Mouse (Mus musculus) stomach, embryonic 16.5 days (tissue): ENCODE measurements around the gene Fam160b1. TPM values are rescaled to one million over a fixed set of nuclear protein-coding genes. Genes with fewer than 3 reads are reported as not detected.

Experiments used
- ATAC-seq: fragments of 200-750 bp; cut with Nextera tagmentation; 2 replicates; pipeline ENCODE4 v1.8.0; 2017; ENCODE audit warnings: moderate number of reproducible peaks, moderate TSS enrichment; ENCODE audit not compliant: insufficient read depth, low FRiP score
- H3K27ac ChIP-seq: fragments of 300-500 bp; sonication (generic); 2 replicates; pipeline ENCODE4 v1.5.1; 2014; ENCODE audit warnings: low read length
- H3K27me3 ChIP-seq: fragments of 300-500 bp; sonication (generic); 2 replicates; pipeline ENCODE4 v1.6.1; 2014; ENCODE audit warnings: low read length, control low read depth, mixed read lengths; ENCODE audit not compliant: control insufficient read depth, insufficient read depth
- H3K36me3 ChIP-seq: fragments of 300-500 bp; sonication (generic); 2 replicates; pipeline ENCODE4 v1.6.1; 2014; ENCODE audit warnings: low read length; ENCODE audit not compliant: control insufficient read depth, insufficient read depth
- H3K4me1 ChIP-seq: fragments of 300-500 bp; sonication (generic); 2 replicates; pipeline ENCODE4 v1.6.1; 2014; ENCODE audit warnings: low read length, control low read depth, mixed read lengths; ENCODE audit not compliant: control insufficient read depth, insufficient read depth
- H3K4me2 ChIP-seq: fragments of 300-500 bp; sonication (generic); 2 replicates; pipeline ENCODE4 v1.6.1; 2014; ENCODE audit warnings: low read depth, low read length, mixed read lengths
- H3K4me3 ChIP-seq: fragments of 300-500 bp; sonication (generic); replicated peaks from 2 replicates; pipeline ENCODE4 v1.5.1; 2014; ENCODE audit warnings: mild to moderate bottlenecking, low read length
- H3K9ac ChIP-seq: fragments of 300-500 bp; sonication (generic); 2 replicates; pipeline ENCODE4 v1.6.1; 2014; ENCODE audit warnings: low read length
- H3K9me3 ChIP-seq: fragments of 300-500 bp; sonication (generic); replicated peaks from 2 replicates; pipeline ENCODE4 v1.6.1; 2016; ENCODE audit warnings: low read length, control low read depth; ENCODE audit not compliant: control insufficient read depth
- WGBS: fragments of 180-500 bp; shearing (Covaris S2); extraction: QIAGEN DNeasy Blood & Tissue Kit; methylation state at CpG from one replicate; pipeline ENCODE4 v1.1.7; 2014; 5-methylcytosine and 5-hydroxymethylcytosine counted together
- polyA plus RNA-seq: library from polyadenylated mRNA; unstranded; fragments of >200 nt; fragmentation: Nextera tagmentation; extraction: Ambion mirVana; gene quantifications from 2 replicates; pipeline ENCODE4 v1.2.1, GENCODE M21; 2015

Fam160b1 gene
- polyA plus RNA-seq, 1 experiment from 2014 or later = 11.6 TPM

- Histone ChIP-seq H3K4me3 (peak overlapping the region; percentile 16), H3K4me1 (no peaks in the 10 kb centered on the region; the same call in 1 of the 2 replicates), H3K27ac (no peak overlapping the region), H3K27me3 (no peaks in the 10 kb centered on the region), H3K9ac (no peak overlapping the region), H3K4me2 (peak overlapping the region; percentile 32), H3K36me3 (no peaks in the 10 kb centered on the region), H3K9me3 (no peaks in the 10 kb centered on the region)
- ATAC-seq = no peak
- WGBS = 21% methylated on average over 16 of the region's 17 CpGs
Measured at GRCm38 (mm10) chr19:57417800-57418580, 57.5 kb downstream of the Fam160b1 start.

GRCm38 (mm10) chr19:57423402-57423801 is 62.9 kb downstream of the Fam160b1 start:
- no peak overlapping the region for H3K4me2 ChIP-seq

GRCm38 (mm10) chr19:57425296-57425695 is 64.8 kb downstream of the Fam160b1 start:
- no peak overlapping the region for H3K4me2 ChIP-seq
- no peak overlapping the region for H3K9ac ChIP-seq
- no peak overlapping the region for H3K4me3 ChIP-seq
- H3K9me3 ChIP-seq = no peaks in the 10 kb centered on the region
- no peaks in the 10 kb centered on the region for H3K4me1 ChIP-seq
- H3K36me3 ChIP-seq = no peaks in the 10 kb centered on the region
- ATAC-seq = no peak
- 94% methylated on average over 15 of the region's 15 CpGs for WGBS
- no peak overlapping the region for H3K27ac ChIP-seq
- H3K27me3 ChIP-seq = no peaks in the 10 kb centered on the region

More at GRCm38 (mm10) chr19:57423402-57423801, 62.9 kb downstream of the Fam160b1 start:
- no peaks in the 10 kb centered on the region; the same call in 1 of the 2 replicates for H3K4me1 ChIP-seq
- H3K27me3 ChIP-seq = no peaks in the 10 kb centered on the region
- no peak overlapping the region for H3K27ac ChIP-seq
- H3K4me3 ChIP-seq = no peak overlapping the region
- ATAC-seq = no peak
- H3K36me3 ChIP-seq = no peaks in the 10 kb centered on the region
- 18% methylated on average over 3 of the region's 3 CpGs for WGBS
- H3K9me3 ChIP-seq = no peaks in the 10 kb centered on the region
- H3K9ac ChIP-seq = no peak overlapping the region

GRCm38 (mm10) chr19:57426841-57427240 is 66.4 kb downstream of the Fam160b1 start:
- no peak for ATAC-seq
- Histone ChIP-seq H3K9ac (no peak overlapping the region), H3K4me2 (no peak overlapping the region), H3K27ac (no peak overlapping the region), H3K4me1 (no peaks in the 10 kb centered on the region), H3K4me3 (no peak overlapping the region), H3K27me3 (no peaks in the 10 kb centered on the region), H3K36me3 (no peaks in the 10 kb centered on the region), H3K9me3 (no peaks in the 10 kb centered on the region)
- WGBS = 87% methylated on average over 8 of the region's 8 CpGs

GRCm38 (mm10) chr19:57427756-57428438 is 67.4 kb downstream of the Fam160b1 start:
- Histone ChIP-seq H3K4me3 (no peak overlapping the region), H3K9me3 (no peaks in the 10 kb centered on the region), H3K9ac (no peak overlapping the region), H3K27ac (no peak overlapping the region), H3K27me3 (no peaks in the 10 kb centered on the region), H3K36me3 (no peaks in the 10 kb centered on the region), H3K4me1 (no peaks in the 10 kb centered on the region), H3K4me2 (no peak overlapping the region)
- ATAC-seq = peak; percentile 72; the same call in 1 of the 2 replicates
- 74% methylated on average over 14 of the region's 14 CpGs for WGBS

- no peaks in the 10 kb centered on the region for H3K27me3 ChIP-seq
- H3K27ac ChIP-seq = no peak overlapping the region
- no peak for ATAC-seq
- no peaks in the 10 kb centered on the region for H3K9me3 ChIP-seq
- no peaks in the 10 kb centered on the region for H3K36me3 ChIP-seq
- H3K4me3 ChIP-seq = no peak overlapping the region
- H3K4me2 ChIP-seq = no peak overlapping the region
- no peaks in the 10 kb centered on the region for H3K4me1 ChIP-seq
- 84% methylated on average over 3 of the region's 3 CpGs for WGBS
- no peak overlapping the region for H3K9ac ChIP-seq
Measured at GRCm38 (mm10) chr19:57428641-57429040, 68.2 kb downstream of the Fam160b1 start.

GRCm38 (mm10) chr19:57429926-57430325 is 69.4 kb downstream of the Fam160b1 start:
- no peaks in the 10 kb centered on the region for H3K27me3 ChIP-seq
- no peaks in the 10 kb centered on the region for H3K36me3 ChIP-seq
- 63% methylated on average over 6 of the region's 6 CpGs for WGBS
- ATAC-seq = no peak
- no peaks in the 10 kb centered on the region for H3K9me3 ChIP-seq
- no peak overlapping the region for H3K4me3 ChIP-seq
- H3K27ac ChIP-seq = no peak overlapping the region
- H3K4me1 ChIP-seq = no peaks in the 10 kb centered on the region
- H3K4me2 ChIP-seq = no peak overlapping the region
- H3K9ac ChIP-seq = no peak overlapping the region

GRCm38 (mm10) chr19:57431476-57431875 is 71.0 kb downstream of the Fam160b1 start:
- no peaks in the 10 kb centered on the region for H3K27me3 ChIP-seq
- H3K27ac ChIP-seq = no peak overlapping the region
- no peak for ATAC-seq
- 44% methylated on average over 6 of the region's 6 CpGs for WGBS
- H3K4me2 ChIP-seq = no peak overlapping the region
- H3K9me3 ChIP-seq = no peaks in the 10 kb centered on the region
- H3K4me1 ChIP-seq = no peaks in the 10 kb centered on the region
- H3K9ac ChIP-seq = no peak overlapping the region
- no peak overlapping the region for H3K4me3 ChIP-seq
- no peaks in the 10 kb centered on the region for H3K36me3 ChIP-seq

- no peak overlapping the region for H3K27ac ChIP-seq
Measured at GRCm38 (mm10) chr19:57434024-57434423, 73.5 kb downstream of the Fam160b1 start.

More at GRCm38 (mm10) chr19:57434024-57434423, 73.5 kb downstream of the Fam160b1 start:
- Histone ChIP-seq H3K4me1 (no peaks in the 10 kb centered on the region; the same call in 1 of the 2 replicates), H3K4me3 (no peak overlapping the region), H3K36me3 (no peaks in the 10 kb centered on the region), H3K9ac (no peak overlapping the region), H3K27me3 (no peaks in the 10 kb centered on the region), H3K9me3 (no peaks in the 10 kb centered on the region), H3K4me2 (no peak overlapping the region)
- ATAC-seq = no peak
- 88% methylated on average over 6 of the region's 6 CpGs for WGBS
